Mouse (Mus musculus) neural tube, embryonic 15.5 days (tissue): ENCODE results near the gene Hist1h2an. TPM values are rescaled to one million over a fixed set of nuclear protein-coding genes. Genes with fewer than 3 reads are reported as not detected.
"Not testable (repeated sequence)": the region's sequence is repeated elsewhere in the genome, so short reads cannot be mapped to it uniquely, and the experiment has no call there.

Source experiments
- ATAC-seq: fragments of 200-750 bp; cut with Nextera tagmentation; 2 replicates; pipeline ENCODE4 v1.8.0; 2017; ENCODE audit warnings: mild to moderate bottlenecking, moderate TSS enrichment, moderate library complexity; ENCODE audit not compliant: low FRiP score
- H3K27ac ChIP-seq: fragments of 300-500 bp; sonication (generic); replicated peaks from 2 replicates; pipeline ENCODE4 v1.5.1; 2015; ENCODE audit warnings: mild to moderate bottlenecking, inconsistent platforms
- H3K27me3 ChIP-seq: fragments of 300-500 bp; sonication (generic); replicated peaks from 2 replicates; pipeline ENCODE4 v1.6.1; 2015; ENCODE audit warnings: inconsistent platforms
- H3K36me3 ChIP-seq: fragments of 300-500 bp; sonication (generic); 2 replicates; pipeline ENCODE4 v1.6.1; 2015; ENCODE audit warnings: inconsistent platforms
- H3K4me1 ChIP-seq: fragments of 300-500 bp; sonication (generic); 2 replicates; pipeline ENCODE4 v1.6.1; 2015; ENCODE audit warnings: inconsistent platforms
- H3K4me2 ChIP-seq: fragments of 300-500 bp; sonication (generic); 2 replicates; pipeline ENCODE4 v1.6.1; 2015; ENCODE audit warnings: inconsistent platforms, mild to moderate bottlenecking, moderate library complexity
- H3K4me3 ChIP-seq: fragments of 300-500 bp; sonication (generic); replicated peaks from 2 replicates; pipeline ENCODE4 v1.5.1; 2015; ENCODE audit warnings: mild to moderate bottlenecking, inconsistent platforms
- H3K9ac ChIP-seq: fragments of 300-500 bp; sonication (generic); replicated peaks from 2 replicates; pipeline ENCODE4 v1.6.1; 2015; ENCODE audit warnings: mild to moderate bottlenecking, inconsistent platforms
- H3K9me3 ChIP-seq: fragments of 300-500 bp; sonication (generic); replicated peaks from 2 replicates; pipeline ENCODE4 v1.6.1; 2016; ENCODE audit warnings: inconsistent platforms
- WGBS: fragments of 180-500 bp; shearing (Covaris S2); methylation state at CpG from one replicate; pipeline ENCODE4 v1.1.7; 2015; ENCODE audit warnings: mixed read lengths; 5-methylcytosine and 5-hydroxymethylcytosine counted together
- microRNA-seq: library from miRNA; unstranded; fragments of <30 nt; microRNA quantifications from one replicate; pipeline ENCODE4, GENCODE M21; 2017
- polyA plus RNA-seq: library from polyadenylated mRNA; unstranded; fragments of >200 nt; fragmentation: Nextera tagmentation; extraction: Ambion mirVana; gene quantifications from 2 replicates; pipeline ENCODE4 v1.2.1, GENCODE M21; 2015

Hist1h2an gene
- polyA plus RNA-seq, 1 experiment from 2014 or later = not detected

GRCm38 (mm10) chr13:21751417-21751816 lies 35.6 kb downstream of the Hist1h2an start:
- H3K4me3 ChIP-seq = no peak overlapping the region
- H3K36me3 ChIP-seq = no peaks in the 10 kb centered on the region
- H3K27ac ChIP-seq = no peak overlapping the region
- no peak for ATAC-seq
- no peaks in the 10 kb centered on the region for H3K27me3 ChIP-seq
- peaks cover 28% of the 10 kb centered on the region for H3K4me1 ChIP-seq
- H3K9ac ChIP-seq = no peak overlapping the region
- no peak overlapping the region for H3K4me2 ChIP-seq
- no peaks in the 10 kb centered on the region for H3K9me3 ChIP-seq

- Histone ChIP-seq H3K4me2 (peak within 1 kb of the TSS; percentile 71), H3K4me3 (peak within 1 kb of the TSS; percentile 48), H3K4me1 (peaks cover 28% of the 10 kb centered on the region), H3K27ac (peak within 1 kb of the TSS; percentile 89), H3K9ac (peak within 1 kb of the TSS; percentile 55)
- WGBS = 0% methylated on average over 42 of the region's 56 CpGs
- not testable (repeated sequence) for H3K36me3 ChIP-seq, H3K27me3 ChIP-seq, H3K9me3 ChIP-seq
- peak; percentile 90 for ATAC-seq
These were observed 36.6 kb downstream of the Hist1h2an start, which contains the start of gene Hist1h4k for GRCm38 (mm10) chr13:21750159-21751017. Hist1h4k (minus strand) TSS chr13:21750505.

- ATAC-seq = no peak
- Histone ChIP-seq H3K4me3 (peak overlapping the region; percentile 48), H3K4me2 (peak overlapping the region; percentile 71), H3K9me3 (no peaks in the 10 kb centered on the region), H3K27me3 (no peaks in the 10 kb centered on the region), H3K36me3 (no peaks in the 10 kb centered on the region), H3K9ac (peak overlapping the region; percentile 55), H3K27ac (peak overlapping the region; percentile 89), H3K4me1 (peaks cover 24% of the 10 kb centered on the region)
- 7% methylated on average over 5 of the region's 5 CpGs for WGBS
These were observed 37.4 kb downstream of the Hist1h2an start for GRCm38 (mm10) chr13:21749387-21750158.

GRCm38 (mm10) chr13:21745006-21745405 lies 42.0 kb downstream of the Hist1h2an start:
- Histone ChIP-seq H3K9ac (no peak overlapping the region), H3K9me3 (no peaks in the 10 kb centered on the region), H3K4me2 (no peak overlapping the region), H3K27me3 (no peaks in the 10 kb centered on the region), H3K4me3 (no peak overlapping the region), H3K4me1 (peaks cover 14% of the 10 kb centered on the region), H3K27ac (no peak overlapping the region), H3K36me3 (no peaks in the 10 kb centered on the region)
- ATAC-seq = no peak
- 92% methylated on average over 1 of the region's 1 CpGs for WGBS

Small RNA genes lying within 50 kb of the gene (microRNA-seq; reads per million reads assigned to microRNA genes)
- not detected for gene Gm19658
- gene Gm44346 = not detected
- not detected for gene Gm44454
- not detected for gene Gm44466

Other genes with a start within 250 kb of the Hist1h2an start
- gene Olfr1366, start 244.4 kb downstream of the Hist1h2an start, polyA plus RNA-seq = 0.08 and 0.11 TPM in 2 replicates
- gene Olfr1535, start 227.3 kb downstream of the Hist1h2an start, polyA plus RNA-seq = 0.04 TPM in 2 replicates
- not detected in 2 replicates for gene Olfr1364, start 205.5 kb downstream of the Hist1h2an start, polyA plus RNA-seq
- not detected in 2 replicates for gene Olfr1362, start 173.2 kb downstream of the Hist1h2an start, polyA plus RNA-seq
- gene Olfr11, start 144.7 kb downstream of the Hist1h2an start, polyA plus RNA-seq = 0.04 TPM in 1 of 2 replicates, not detected in the other
- gene Olfr1361, start 123.8 kb downstream of the Hist1h2an start, polyA plus RNA-seq = not detected in 2 replicates
- gene Olfr1360, start 109.8 kb downstream of the Hist1h2an start, polyA plus RNA-seq = not detected in 2 replicates
- gene Olfr1359, start 89.1 kb downstream of the Hist1h2an start, polyA plus RNA-seq = not detected in 2 replicates
- gene Hist1h2bl, start 71.1 kb downstream of the Hist1h2an start, polyA plus RNA-seq = not detected in 2 replicates
- 7.9 and 9.5 TPM in 2 replicates for gene Hist1h2ai, start 70.8 kb downstream of the Hist1h2an start, polyA plus RNA-seq
- 3.2 and 5.6 TPM in 2 replicates for gene Hist1h3h, start 69.6 kb downstream of the Hist1h2an start, polyA plus RNA-seq
- 0.87 and 2.3 TPM in 2 replicates for gene Hist1h2bm, start 65.2 kb downstream of the Hist1h2an start, polyA plus RNA-seq
- 0.45 and 0.56 TPM in 2 replicates for gene Hist1h4j, start 52.2 kb downstream of the Hist1h2an start, polyA plus RNA-seq
- 2.2 and 2.7 TPM in 2 replicates for gene Hist1h4k, start 36.7 kb downstream of the Hist1h2an start, polyA plus RNA-seq
- gene Hist1h2ak, start 33.4 kb downstream of the Hist1h2an start, polyA plus RNA-seq = 5.6 and 7.7 TPM in 2 replicates
- not detected in 2 replicates for gene Hist1h2bn, start 33.1 kb downstream of the Hist1h2an start, polyA plus RNA-seq
- gene Hist1h1b, start 6.6 kb downstream of the Hist1h2an start, polyA plus RNA-seq = 2.2 and 5.8 TPM in 2 replicates
- 20.1 and 38.6 TPM in 2 replicates for gene Hist1h3i, start 3.8 kb downstream of the Hist1h2an start, polyA plus RNA-seq
- 0.56 and 1.8 TPM in 2 replicates for gene Hist1h2bp, start 243 bp upstream of the Hist1h2an start, polyA plus RNA-seq
- gene Hist1h2bq, start 23.0 kb upstream of the Hist1h2an start, polyA plus RNA-seq = 3.9 and 10.2 TPM in 2 replicates
- 1.5 TPM in 1 of 2 replicates, not detected in the other for gene Hist1h2ao, start 23.2 kb upstream of the Hist1h2an start, polyA plus RNA-seq
- not detected in 2 replicates for gene Hist1h4m, start 24.5 kb upstream of the Hist1h2an start, polyA plus RNA-seq
- gene Hist1h4n, start 45.0 kb upstream of the Hist1h2an start, polyA plus RNA-seq = 3.9 and 6.9 TPM in 2 replicates
- gene Hist1h2ap, start 46.3 kb upstream of the Hist1h2an start, polyA plus RNA-seq = 380 and 932 TPM in 2 replicates
- 3.4 and 10.4 TPM in 2 replicates for gene Hist1h2br, start 46.5 kb upstream of the Hist1h2an start, polyA plus RNA-seq
- gene Zfp184, start 157.9 kb upstream of the Hist1h2an start, polyA plus RNA-seq = 10.3 and 11.5 TPM in 2 replicates
- gene Pom121l2, start 194.0 kb upstream of the Hist1h2an start, polyA plus RNA-seq = 0.11 TPM in 1 of 2 replicates, not detected in the other
- gene Prss16, start 222.5 kb upstream of the Hist1h2an start, polyA plus RNA-seq = 0.09 and 167 TPM in 2 replicates
- 4.5 TPM in 1 of 2 replicates, not detected in the other for gene Hist1h2ah, start 248.3 kb upstream of the Hist1h2an start, polyA plus RNA-seq
- 0.97 and 2.2 TPM in 2 replicates for gene Hist1h2bk, start 248.7 kb upstream of the Hist1h2an start, polyA plus RNA-seq